Mouse (Mus musculus) kidney, embryonic 15.5 days (tissue): ENCODE measurements around the gene Adamts7. TPM values are rescaled to one million over a fixed set of nuclear protein-coding genes. Genes with fewer than 3 reads are reported as not detected.

Source experiments
- ATAC-seq: fragments of 200-750 bp; cut with Nextera tagmentation; replicated peaks from 2 replicates; pipeline ENCODE4 v1.8.0; 2017; ENCODE audit warnings: moderate TSS enrichment; ENCODE audit not compliant: low FRiP score
- H3K27ac ChIP-seq: fragments of 300-500 bp; sonication (generic); 2 replicates; pipeline ENCODE4 v1.5.1; 2015; ENCODE audit warnings: mild to moderate bottlenecking, inconsistent platforms
- H3K27me3 ChIP-seq: fragments of 300-500 bp; sonication (generic); 2 replicates; pipeline ENCODE4 v1.6.1; 2015; ENCODE audit warnings: inconsistent platforms
- H3K36me3 ChIP-seq: fragments of 300-500 bp; sonication (generic); 2 replicates; pipeline ENCODE4 v1.6.1; 2015; ENCODE audit warnings: inconsistent platforms
- H3K4me1 ChIP-seq: fragments of 300-500 bp; sonication (generic); 2 replicates; pipeline ENCODE4 v1.6.1; 2015; ENCODE audit warnings: inconsistent platforms
- H3K4me2 ChIP-seq: fragments of 300-500 bp; sonication (generic); 2 replicates; pipeline ENCODE4 v1.6.1; 2015; ENCODE audit warnings: moderate library complexity, mild to moderate bottlenecking, inconsistent platforms
- H3K4me3 ChIP-seq: fragments of 300-500 bp; sonication (generic); replicated peaks from 2 replicates; pipeline ENCODE4 v1.5.1; 2015; ENCODE audit warnings: mild to moderate bottlenecking, inconsistent platforms
- H3K9ac ChIP-seq: fragments of 300-500 bp; sonication (generic); 2 replicates; pipeline ENCODE4 v1.6.1; 2015; ENCODE audit warnings: mild to moderate bottlenecking, inconsistent platforms
- H3K9me3 ChIP-seq: fragments of 300-500 bp; sonication (generic); replicated peaks from 2 replicates; pipeline ENCODE4 v1.6.1; 2016; ENCODE audit warnings: inconsistent platforms
- WGBS: fragments of 180-500 bp; shearing (Covaris S2); methylation state at CpG from one replicate; pipeline ENCODE4 v1.1.7; 2015; ENCODE audit warnings: mixed read lengths; 5-methylcytosine and 5-hydroxymethylcytosine counted together
- polyA plus RNA-seq: library from polyadenylated mRNA; unstranded; fragments of >200 nt; fragmentation: Nextera tagmentation; extraction: Ambion mirVana; gene quantifications from 2 replicates; pipeline ENCODE4 v1.2.1, GENCODE M21; 2015

Adamts7 gene
- polyA plus RNA-seq, 1 experiment from 2014 or later: 14.9 TPM

GRCm38 (mm10) chr9:90227171-90227570 lies 64.3 kb downstream of the Adamts7 start:
- no peaks in the 10 kb centered on the region for H3K27me3 ChIP-seq
- H3K4me1 ChIP-seq: 0 out of 2 replicates have a peak, but pooled peaks cover 3% of the 10 kb centered on the region
- H3K4me2 ChIP-seq: no peak overlapping the region
- H3K27ac ChIP-seq: no peak overlapping the region
- no peaks in the 10 kb centered on the region for H3K9me3 ChIP-seq
- WGBS: 79% methylated on average over 12 of the region's 12 CpGs
- H3K4me3 ChIP-seq: no peak overlapping the region
- no peak for ATAC-seq
- peaks cover 47% of the 10 kb centered on the region for H3K36me3 ChIP-seq
- no peak overlapping the region for H3K9ac ChIP-seq

GRCm38 (mm10) chr9:90232781-90233690 lies 70.2 kb downstream of the Adamts7 start:
- Histone ChIP-seq H3K27me3 (no peaks in the 10 kb centered on the region), H3K4me2 (no peak overlapping the region), H3K4me3 (no peak overlapping the region), H3K4me1 (no peaks in the 10 kb centered on the region), H3K36me3 (peaks cover 2% of the 10 kb centered on the region; the same call in 1 of the 2 replicates), H3K9ac (no peak overlapping the region), H3K9me3 (no peaks in the 10 kb centered on the region), H3K27ac (no peak overlapping the region)
- no peak for ATAC-seq
- 81% methylated on average over 8 of the region's 8 CpGs for WGBS

- H3K9me3 ChIP-seq: no peaks in the 10 kb centered on the region
- 93% methylated on average over 5 of the region's 5 CpGs for WGBS
- ATAC-seq: no peak
These were observed 71.1 kb downstream of the Adamts7 start for GRCm38 (mm10) chr9:90233906-90234419.

GRCm38 (mm10) chr9:90234786-90235185 lies 71.9 kb downstream of the Adamts7 start:
- H3K27me3 ChIP-seq: no peaks in the 10 kb centered on the region
- 78% methylated on average over 5 of the region's 5 CpGs for WGBS

More at GRCm38 (mm10) chr9:90233906-90234419, 71.1 kb downstream of the Adamts7 start:
- Histone ChIP-seq H3K27me3 (no peaks in the 10 kb centered on the region), H3K4me3 (no peak overlapping the region), H3K9ac (no peak overlapping the region), H3K36me3 (peaks cover 4% of the 10 kb centered on the region; the same call in 1 of the 2 replicates), H3K4me1 (no peaks in the 10 kb centered on the region), H3K27ac (no peak overlapping the region), H3K4me2 (no peak overlapping the region)

GRCm38 (mm10) chr9:90235258-90235882 lies 72.5 kb downstream of the Adamts7 start:
- no peak overlapping the region for H3K4me3 ChIP-seq
- no peak for ATAC-seq

More at GRCm38 (mm10) chr9:90234786-90235185, 71.9 kb downstream of the Adamts7 start:
- Histone ChIP-seq H3K4me1 (no peaks in the 10 kb centered on the region), H3K9ac (no peak overlapping the region), H3K4me2 (no peak overlapping the region), H3K4me3 (no peak overlapping the region), H3K27ac (no peak overlapping the region), H3K9me3 (no peaks in the 10 kb centered on the region), H3K36me3 (peaks cover 11% of the 10 kb centered on the region; the same call in 1 of the 2 replicates)
- no peak for ATAC-seq

GRCm38 (mm10) chr9:90236817-90237216 lies 73.9 kb downstream of the Adamts7 start:
- H3K36me3 ChIP-seq: peaks cover 22% of the 10 kb centered on the region; the same call in 1 of the 2 replicates
- 87% methylated on average over 5 of the region's 5 CpGs for WGBS
- no peaks in the 10 kb centered on the region for H3K27me3 ChIP-seq
- no peak overlapping the region for H3K4me3 ChIP-seq
- H3K4me2 ChIP-seq: no peak overlapping the region
- no peaks in the 10 kb centered on the region for H3K4me1 ChIP-seq
- H3K9me3 ChIP-seq: no peaks in the 10 kb centered on the region
- no peak overlapping the region for H3K9ac ChIP-seq
- no peak overlapping the region for H3K27ac ChIP-seq
- ATAC-seq: no peak

More at GRCm38 (mm10) chr9:90235258-90235882, 72.5 kb downstream of the Adamts7 start:
- Histone ChIP-seq H3K9ac (no peak overlapping the region), H3K36me3 (peaks cover 16% of the 10 kb centered on the region; the same call in 1 of the 2 replicates), H3K4me1 (no peaks in the 10 kb centered on the region), H3K9me3 (no peaks in the 10 kb centered on the region), H3K27me3 (no peaks in the 10 kb centered on the region), H3K27ac (no peak overlapping the region), H3K4me2 (no peak overlapping the region)
- WGBS: 86% methylated on average over 10 of the region's 10 CpGs

- no peaks in the 10 kb centered on the region for H3K4me1 ChIP-seq
- ATAC-seq: peak; percentile 79
- H3K27ac ChIP-seq: no peak overlapping the region
- H3K36me3 ChIP-seq: peaks cover 22% of the 10 kb centered on the region; the same call in 1 of the 2 replicates
- no peak overlapping the region for H3K4me2 ChIP-seq
- H3K9me3 ChIP-seq: no peaks in the 10 kb centered on the region
- 75% methylated on average over 9 of the region's 9 CpGs for WGBS
- no peak overlapping the region for H3K4me3 ChIP-seq
- no peak overlapping the region for H3K9ac ChIP-seq
- H3K27me3 ChIP-seq: no peaks in the 10 kb centered on the region
These were observed 74.6 kb downstream of the Adamts7 start for GRCm38 (mm10) chr9:90237232-90238062.

GRCm38 (mm10) chr9:90240560-90240959 lies 77.7 kb downstream of the Adamts7 start:
- Histone ChIP-seq H3K4me3 (no peak overlapping the region), H3K27ac (no peak overlapping the region), H3K4me1 (no peaks in the 10 kb centered on the region), H3K4me2 (no peak overlapping the region), H3K36me3 (peaks cover 26% of the 10 kb centered on the region; the same call in 1 of the 2 replicates), H3K9ac (no peak overlapping the region), H3K27me3 (no peaks in the 10 kb centered on the region), H3K9me3 (no peaks in the 10 kb centered on the region)
- 84% methylated on average over 4 of the region's 4 CpGs for WGBS
- ATAC-seq: no peak

- Histone ChIP-seq H3K27me3 (no peaks in the 10 kb centered on the region), H3K4me3 (no peak overlapping the region), H3K4me2 (no peak overlapping the region), H3K9ac (no peak overlapping the region), H3K27ac (no peak overlapping the region), H3K9me3 (no peaks in the 10 kb centered on the region), H3K4me1 (no peaks in the 10 kb centered on the region), H3K36me3 (peaks cover 26% of the 10 kb centered on the region; the same call in 1 of the 2 replicates)
- ATAC-seq: no peak
- WGBS: 94% methylated on average over 6 of the region's 6 CpGs
These were observed 78.2 kb downstream of the Adamts7 start for GRCm38 (mm10) chr9:90241041-90241440.

- Histone ChIP-seq H3K27me3 (no peaks in the 10 kb centered on the region), H3K36me3 (peaks cover 31% of the 10 kb centered on the region), H3K4me2 (no peak overlapping the region), H3K27ac (no peak overlapping the region), H3K4me1 (no peaks in the 10 kb centered on the region), H3K9me3 (no peaks in the 10 kb centered on the region), H3K4me3 (no peak overlapping the region), H3K9ac (no peak overlapping the region)
- WGBS: 74% methylated on average over 7 of the region's 7 CpGs
- no peak for ATAC-seq
These were observed 78.7 kb downstream of the Adamts7 start for GRCm38 (mm10) chr9:90241618-90242017.

GRCm38 (mm10) chr9:90242291-90242690 lies 79.4 kb downstream of the Adamts7 start:
- no peak for ATAC-seq
- Histone ChIP-seq H3K36me3 (peaks cover 38% of the 10 kb centered on the region), H3K4me2 (no peak overlapping the region)

More at GRCm38 (mm10) chr9:90242291-90242690, 79.4 kb downstream of the Adamts7 start:
- Histone ChIP-seq H3K9ac (no peak overlapping the region), H3K4me1 (no peaks in the 10 kb centered on the region), H3K27me3 (no peaks in the 10 kb centered on the region), H3K27ac (no peak overlapping the region), H3K9me3 (no peaks in the 10 kb centered on the region), H3K4me3 (no peak overlapping the region)
- WGBS: 56% methylated on average over 6 of the region's 6 CpGs
